Mouse (Mus musculus) C2C12 (cell line): ENCODE measurements around the gene Mfsd6.

ENCODE experiments used
- CTCF ChIP-seq: IDR thresholded peaks from one replicate; pipeline ENCODE4 v1.5.1; 2011; ENCODE audit not compliant: control insufficient read depth, insufficient read depth, insufficient read length
- MAX ChIP-seq: IDR thresholded peaks from one replicate; pipeline ENCODE4 v1.6.1; 2011; ENCODE audit warnings: mild to moderate bottlenecking, control low read depth
- MYOD1 ChIP-seq: IDR thresholded peaks from one replicate; pipeline ENCODE4 v1.6.1; 2011; ENCODE audit warnings: low read depth; ENCODE audit not compliant: control insufficient read depth, insufficient read length
- MYOG ChIP-seq: IDR thresholded peaks from one replicate; pipeline ENCODE4 v1.6.1; 2011; ENCODE audit not compliant: control insufficient read depth, insufficient read length; ENCODE audit errors: extremely low read depth
- USF1 ChIP-seq: IDR thresholded peaks from one replicate; pipeline ENCODE4 v1.6.1; 2011; ENCODE audit warnings: low read depth, mild to moderate bottlenecking, control low read depth, moderate library complexity

DNA sequence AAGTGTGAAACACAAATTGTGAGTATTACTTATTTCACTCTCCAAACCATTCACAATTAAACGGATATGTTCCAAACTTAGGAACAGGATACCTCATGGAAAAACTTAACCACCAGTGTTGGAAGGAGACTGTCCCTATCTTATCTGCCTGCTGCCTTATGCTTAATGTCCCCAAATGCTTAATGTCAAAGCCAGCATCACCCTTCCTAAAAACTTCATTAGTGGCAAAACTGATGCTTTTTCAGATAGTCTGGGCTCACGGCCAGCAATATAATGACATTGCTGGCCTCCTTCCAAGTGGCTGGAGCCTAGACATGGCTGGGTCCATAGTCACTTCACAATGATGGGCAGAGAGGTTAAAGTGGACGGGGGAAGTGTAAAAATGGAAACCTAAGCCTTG is 50.6 kb downstream of the Mfsd6 start:
- TF ChIP-seq USF1 = no peak
- TF ChIP-seq CTCF = no peak
- TF ChIP-seq MYOG = no peak
- TF ChIP-seq MYOD1 = no peak
- TF ChIP-seq MAX = no peak
